Mouse (Mus musculus): ENCODE measurements around the gene Qsox2.

- TF ChIP-seq EP300 (IDR thresholded peaks at IDR 0.05; ENCODE audit: insufficient read depth, low read depth, low read length) (no peak), CTCF (IDR thresholded peaks at IDR 0.05; ENCODE audit: low read depth, low read length) (no peak)
These were observed 29.1 kb downstream of the Qsox2 start, which contains the start of gene Lhx3 for GRCm38 (mm10) chr2:26208126-26208789.
